Mouse (Mus musculus) G1E (cell line): ENCODE measurements around the gene Lrrc42. TPM values are rescaled to one million over a fixed set of nuclear protein-coding genes. Genes with fewer than 3 reads are reported as not detected.

Experiments used
- ATAC-seq: 2 replicates; pipeline ENCODE4 v1.8.0; 2016; ENCODE audit warnings: mild to moderate bottlenecking; ENCODE audit not compliant: insufficient number of reproducible peaks, poor library complexity, low FRiP score, severe bottlenecking; ENCODE audit errors: extremely low read depth
- DNase-seq: peaks from one replicate; pipeline ENCODE4 v3.0.0; 2012; ENCODE audit warnings: low spot score
- H3K27me3 ChIP-seq: 2 replicates; pipeline ENCODE4 v1.6.1; 2012; ENCODE audit warnings: mild to moderate bottlenecking, low read length, inconsistent platforms; ENCODE audit not compliant: insufficient read depth
- H3K36me3 ChIP-seq: replicated peaks from 2 replicates; pipeline ENCODE3; 2012; ENCODE audit warnings: mild to moderate bottlenecking, inconsistent platforms
- H3K4me1 ChIP-seq: 2 replicates; pipeline ENCODE4 v1.6.1; 2012; ENCODE audit warnings: low read depth, low read length, inconsistent platforms, mixed read lengths; ENCODE audit not compliant: insufficient read depth
- H3K4me3 ChIP-seq: 2 replicates; pipeline ENCODE4 v1.5.1; 2012; ENCODE audit warnings: low read depth, mild to moderate bottlenecking, inconsistent platforms, low read length, moderate library complexity, mixed read lengths
- H3K9me3 ChIP-seq: replicated peaks from 2 replicates; pipeline ENCODE4 v1.6.1; 2012; ENCODE audit warnings: inconsistent platforms
- CTCF ChIP-seq: IDR thresholded peaks from 2 replicates; pipeline ENCODE4 v1.5.1; 2012; ENCODE audit warnings: low read depth, low read length, inconsistent platforms, mixed read lengths
- GATA1 ChIP-seq: IDR thresholded peaks from 2 replicates; pipeline ENCODE4 v1.6.1; 2012; ENCODE audit warnings: borderline replicate concordance, low read length, inconsistent platforms, mixed read lengths
- GATA2 ChIP-seq: IDR thresholded peaks from 2 replicates; pipeline ENCODE4 v1.6.1; 2012; ENCODE audit warnings: low read depth, low read length, inconsistent platforms, borderline replicate concordance
- POLR2AphosphoS5 ChIP-seq: IDR thresholded peaks from 2 replicates; pipeline ENCODE4 v1.6.1; 2012; ENCODE audit warnings: low read depth, low read length, inconsistent platforms; ENCODE audit not compliant: insufficient replicate concordance
- TAL1 ChIP-seq: conservative IDR thresholded peaks from 2 replicates; pipeline ENCODE4 v1.6.1; 2012; ENCODE audit warnings: low read depth, low read length, inconsistent platforms, mixed read lengths
- polyA plus RNA-seq: library from polyadenylated mRNA; stranded (reverse); fragments of >175 nt; gene quantifications from 2 replicates; pipeline ENCODE4 v1.2.3, GENCODE M21; 2012
- total RNA-seq, 2 experiments: library from RNA; stranded (forward) in 1 of 2; stranded (reverse) in 1 of 2; fragments of 200-1000 nt in 1 of 2; fragments of >200 nt in 1 of 2; fragmentation: Nextera tagmentation in 1 of 2; gene quantifications; 2 replicates each; pipeline ENCODE4 v1.2.3; 2014 to 2017

Gene Lrrc42
- total RNA-seq (2014; fragmentation: Nextera tagmentation) (20.7 and 23.9 TPM in 2 replicates), total RNA-seq (2017) (13.1 and 15.0 TPM in 2 replicates), polyA plus RNA-seq (13.9 and 15.7 TPM in 2 replicates)

DNA sequence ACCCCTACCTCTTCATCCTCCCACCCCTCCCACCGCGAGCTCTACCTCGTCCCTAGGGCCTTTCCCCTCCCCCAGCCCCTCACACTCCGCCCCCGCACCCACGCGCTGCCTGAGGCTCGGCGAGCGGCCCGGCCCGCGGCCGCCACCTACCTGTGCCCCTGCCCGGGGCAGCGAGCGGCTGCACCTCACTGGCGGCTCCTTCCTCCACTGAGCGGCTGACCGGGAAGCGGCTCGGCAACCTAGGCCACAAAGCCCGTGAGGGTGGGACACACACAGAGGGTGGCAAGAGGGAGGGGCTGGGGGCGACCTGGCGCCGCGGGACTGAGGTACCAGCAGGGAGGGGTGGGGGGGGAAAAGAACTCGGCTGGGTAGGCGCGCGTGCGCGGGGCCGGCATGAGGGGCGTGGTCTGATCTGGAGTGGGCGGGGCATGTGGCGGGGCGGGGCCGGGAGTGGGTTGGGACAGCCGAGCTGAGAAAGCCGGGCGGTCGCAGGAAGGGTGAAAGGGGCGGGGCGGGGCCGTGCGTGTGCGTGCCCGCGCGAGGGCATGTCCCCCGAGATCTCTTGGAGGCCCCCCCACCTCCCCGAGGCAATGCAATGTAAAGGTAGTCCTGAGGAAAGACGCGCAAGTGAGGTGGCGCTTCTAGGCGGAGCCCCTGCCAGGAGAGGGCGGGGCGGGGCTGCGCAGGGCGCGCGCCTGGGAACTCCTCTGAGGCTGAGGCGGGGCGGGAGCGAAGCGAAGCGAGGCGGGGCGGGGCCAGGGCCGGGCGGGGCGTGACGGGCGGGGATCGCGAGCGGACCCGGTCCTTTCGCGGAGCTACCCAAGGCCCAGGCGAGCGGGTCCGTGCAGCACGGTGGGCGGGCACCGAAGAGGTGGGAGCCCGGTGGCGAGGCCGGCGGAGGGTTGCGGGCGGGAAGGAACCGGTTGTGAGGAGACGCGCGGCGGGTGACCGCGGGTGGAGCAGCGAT lies at the start of gene Lrrc42, which contains the start of gene Hspb11:
Lrrc42 (minus strand) TSS at position 408 of the 967 bp plus-strand sequence.
Hspb11 (plus strand) TSS at position 469 of the 967 bp plus-strand sequence.
- TF ChIP-seq GATA1 (no peak), TAL1 (no peak), GATA2 (no peak), CTCF (no peak), POLR2AphosphoS5 (no peak)
- ATAC-seq: peak; percentile 86

GRCm38 (mm10) chr4:107302832-107303231 lies 49.5 kb upstream of the Lrrc42 start:
- H3K9me3 ChIP-seq: no peaks in the 10 kb centered on the region
- no peak overlapping the region for H3K4me3 ChIP-seq
- H3K36me3 ChIP-seq: no peaks in the 10 kb centered on the region
- ATAC-seq (no peak), DNase-seq (no peak)
- H3K27me3 ChIP-seq: peaks cover 42% of the 10 kb centered on the region
- H3K4me1 ChIP-seq: peaks cover 18% of the 10 kb centered on the region
- TF ChIP-seq POLR2AphosphoS5 (no peak), GATA2 (no peak), TAL1 (no peak), GATA1 (no peak), CTCF (no peak)

More for the DNA sequence above, at the start of gene Lrrc42, which contains the start of gene Hspb11:
- DNase-seq: peak; percentile 90
- Histone ChIP-seq H3K36me3 (peaks cover 5% of the 10 kb centered on the region), H3K4me1 (peaks cover 48% of the 10 kb centered on the region), H3K9me3 (no peaks in the 10 kb centered on the region), H3K27me3 (no peaks in the 10 kb centered on the region), H3K4me3 (peak within 1 kb of the TSS; percentile 85)

- no peaks in the 10 kb centered on the region for H3K36me3 ChIP-seq
- peaks cover 18% of the 10 kb centered on the region for H3K4me1 ChIP-seq
- peaks cover 40% of the 10 kb centered on the region for H3K27me3 ChIP-seq
- no peak overlapping the region for H3K4me3 ChIP-seq
- TF ChIP-seq CTCF (no peak), TAL1 (no peak), GATA1 (no peak), GATA2 (no peak), POLR2AphosphoS5 (no peak)
- ATAC-seq (no peak), DNase-seq (no peak)
- no peaks in the 10 kb centered on the region for H3K9me3 ChIP-seq
Measured at GRCm38 (mm10) chr4:107302221-107302620, 48.9 kb upstream of the Lrrc42 start.

DNA sequence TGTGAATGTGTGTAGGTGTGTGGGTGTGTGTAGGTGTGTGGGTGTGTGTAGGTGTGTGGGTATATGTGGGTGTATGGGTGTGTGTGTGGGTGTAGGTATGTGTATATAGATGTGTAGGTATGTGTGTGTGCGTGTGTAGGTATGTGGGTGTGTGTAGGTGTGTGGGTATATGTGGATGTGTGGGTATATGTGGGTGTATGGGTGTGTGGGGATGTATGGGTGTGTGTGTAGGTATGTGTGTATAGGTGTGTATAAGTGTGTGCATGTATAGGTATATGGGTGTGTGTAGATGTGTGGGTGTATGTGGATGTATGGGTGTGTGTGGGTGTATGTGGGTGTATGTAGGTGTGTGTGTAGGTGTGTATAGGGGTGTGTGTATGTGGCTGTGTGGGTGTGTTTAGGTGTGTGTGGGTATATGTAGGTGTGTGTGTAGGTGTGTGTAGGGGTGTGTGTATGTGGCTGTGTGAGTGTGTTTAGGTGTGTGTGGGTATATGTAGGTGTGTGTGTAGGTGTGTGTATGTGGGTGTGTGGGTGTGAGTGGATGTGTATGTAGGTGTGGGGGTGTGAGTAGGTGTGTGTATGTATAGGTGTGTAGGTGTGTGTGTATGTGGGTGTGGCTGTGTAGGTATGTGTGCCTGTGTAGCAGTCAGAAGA lies 47.7 kb upstream of the Lrrc42 start:
- TF ChIP-seq POLR2AphosphoS5 (no peak), GATA1 (no peak), GATA2 (no peak), TAL1 (no peak), CTCF (no peak)
- ATAC-seq (no peak), DNase-seq (no peak)
- Histone ChIP-seq H3K27me3 (peaks cover 34% of the 10 kb centered on the region), H3K9me3 (no peaks in the 10 kb centered on the region), H3K4me1 (peaks cover 18% of the 10 kb centered on the region), H3K4me3 (no peak overlapping the region), H3K36me3 (no peaks in the 10 kb centered on the region)

DNA sequence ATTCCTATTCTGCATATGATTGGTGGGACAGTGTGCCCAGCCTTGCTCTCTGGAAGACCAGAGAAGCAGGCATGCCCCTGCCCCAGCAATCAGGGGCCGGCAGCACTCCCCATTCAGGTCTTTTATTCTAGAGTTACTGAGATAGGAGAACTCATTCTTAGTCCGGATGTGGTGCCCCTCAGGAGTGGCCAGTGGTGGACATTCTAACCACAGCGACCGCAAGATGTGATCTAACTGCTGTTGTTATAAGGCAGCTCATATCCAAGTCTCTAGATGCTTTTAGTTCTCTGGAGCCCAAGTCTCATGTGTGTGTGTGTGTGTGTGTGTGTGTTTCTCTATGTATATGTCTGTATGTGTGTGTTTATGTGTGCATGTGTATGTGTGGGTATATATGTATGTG lies 47.0 kb upstream of the Lrrc42 start:
- Histone ChIP-seq H3K9me3 (no peaks in the 10 kb centered on the region), H3K36me3 (no peaks in the 10 kb centered on the region), H3K4me3 (no peak overlapping the region), H3K27me3 (peaks cover 30% of the 10 kb centered on the region), H3K4me1 (peaks cover 18% of the 10 kb centered on the region)
- no peak for TF ChIP-seq TAL1
- no peak for TF ChIP-seq GATA1
- no peak for TF ChIP-seq CTCF
- no peak for TF ChIP-seq GATA2
- no peak for TF ChIP-seq POLR2AphosphoS5
- no peak for DNase-seq
- ATAC-seq: no peak
